Mouse (Mus musculus): Measurements from ENCODE around the gene Hmgn1.
"Not testable (repeated sequence)": the region's sequence is repeated elsewhere in the genome, so short reads cannot be mapped to it uniquely, and the experiment has no call there.

Gene Hmgn1

DNA sequence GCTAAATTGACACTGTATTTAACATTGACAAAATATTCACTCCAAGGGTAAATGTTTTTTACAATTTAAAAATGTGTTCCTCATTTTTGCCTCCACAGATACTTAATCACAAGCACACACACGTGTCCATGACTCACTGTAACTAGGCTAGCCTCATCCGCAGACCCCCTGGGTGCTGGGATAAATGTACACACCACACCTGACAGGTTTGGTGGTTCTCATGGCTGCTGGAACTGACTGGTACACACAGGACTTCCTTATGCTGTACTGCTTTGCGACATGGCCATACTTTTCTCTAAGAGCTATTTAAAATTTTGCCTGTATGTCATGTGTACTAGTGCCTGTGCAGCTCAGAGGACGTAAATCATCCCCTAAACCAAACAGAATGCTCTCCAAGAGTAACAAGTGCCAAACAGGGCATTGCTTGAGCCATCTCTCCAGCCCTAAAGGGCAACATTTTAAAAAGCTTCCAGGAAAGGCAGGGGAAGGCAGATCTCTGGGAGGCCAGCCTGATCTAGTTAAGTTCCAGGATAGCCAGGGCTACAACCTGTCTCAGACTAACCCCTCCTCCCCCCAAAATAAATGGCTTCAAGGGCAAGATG is 7.4 kb downstream of the Hmgn1 start:
- DNase-seq = no peak

DNA sequence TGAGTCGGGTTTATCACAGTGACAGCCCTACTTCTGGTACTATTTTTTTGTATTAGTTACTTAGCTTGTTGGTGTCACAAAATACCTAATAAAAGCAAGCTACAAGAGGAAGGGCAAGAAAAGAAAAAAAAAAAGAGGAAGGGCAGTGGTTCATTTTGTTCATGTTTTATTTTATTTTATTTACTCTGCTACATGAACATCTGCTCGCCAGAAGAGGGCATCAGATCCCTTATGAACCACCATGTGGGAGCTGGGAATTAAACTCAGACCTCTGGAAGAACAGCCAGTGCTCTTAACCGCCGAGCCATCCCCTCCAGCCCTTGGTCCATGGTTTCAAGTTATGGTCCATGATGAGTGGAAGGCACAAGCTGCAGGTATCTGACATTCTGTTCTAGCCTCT is 12.8 kb downstream of the Hmgn1 start:
- no peak for DNase-seq

DNA sequence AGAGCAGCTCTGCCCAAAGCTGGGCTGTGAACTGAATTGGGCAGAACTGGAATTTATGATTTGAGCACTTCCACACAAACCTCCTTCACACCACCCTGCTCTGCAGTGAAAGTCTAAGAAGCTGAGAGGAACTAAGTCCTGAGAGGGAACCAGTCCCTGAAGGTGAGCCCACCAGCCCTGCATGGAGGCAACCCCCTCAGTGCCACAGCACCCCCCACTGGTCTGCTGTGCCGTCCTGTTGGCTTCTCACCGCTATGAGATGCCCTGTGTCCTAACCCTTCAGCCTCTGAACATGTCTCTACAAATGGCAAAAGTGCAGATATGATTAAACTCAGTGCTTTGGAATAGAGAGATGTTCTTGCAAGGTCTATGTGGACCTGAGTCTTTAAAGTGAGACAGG is 14.8 kb downstream of the Hmgn1 start:
- no peak for DNase-seq

DNA sequence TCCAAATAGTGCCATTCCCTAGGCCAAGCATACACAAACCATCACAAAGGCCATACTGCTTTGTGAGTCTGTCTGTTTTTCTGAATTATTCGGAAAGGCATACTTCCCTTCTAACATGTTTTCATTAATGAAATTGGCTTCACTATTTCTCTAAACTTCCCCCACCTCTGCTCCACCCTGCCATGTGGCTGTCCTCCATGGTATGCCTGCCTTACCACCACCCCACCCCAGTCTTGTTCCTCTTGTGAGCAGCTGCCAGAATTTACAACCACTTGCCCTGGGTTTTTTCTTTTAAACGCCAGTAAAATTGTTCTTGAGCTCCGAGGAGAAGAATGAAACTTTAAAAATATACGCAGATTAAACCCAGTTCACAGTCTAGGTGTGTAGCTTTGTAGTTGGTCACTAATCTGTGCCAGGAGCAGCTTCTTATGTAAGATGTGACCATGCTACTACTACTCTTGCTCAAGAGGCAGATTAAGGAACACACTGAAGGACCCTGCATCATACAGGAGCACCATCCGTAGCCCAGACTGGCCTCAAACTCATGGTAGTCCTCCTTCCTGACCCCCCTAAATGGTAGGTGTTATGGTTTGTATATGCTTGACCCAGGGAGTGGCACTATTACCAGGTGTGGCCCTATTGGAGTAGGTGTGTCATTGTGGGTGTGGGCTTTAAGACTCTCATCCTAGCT is 16.7 kb downstream of the Hmgn1 start:
- no peak for DNase-seq

DNA sequence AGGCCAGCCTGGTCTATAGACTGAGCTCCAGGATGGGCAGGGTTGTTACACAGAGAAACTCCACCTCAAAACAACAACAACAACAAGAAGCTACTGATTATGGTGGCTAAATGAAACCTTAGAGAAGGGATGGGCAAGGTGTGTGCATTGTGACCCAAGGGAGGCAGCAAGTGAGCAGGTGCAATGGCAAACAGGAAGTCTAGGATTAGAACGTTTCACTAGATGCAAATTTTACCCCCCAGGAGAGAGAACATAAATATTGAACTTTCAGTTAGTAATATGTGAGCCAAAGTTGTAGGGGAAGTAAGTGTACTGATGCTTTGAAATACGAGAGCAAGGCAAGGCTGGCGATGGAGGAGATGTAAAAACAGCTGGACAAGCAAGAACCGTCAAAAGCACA is 17.9 kb downstream of the Hmgn1 start:
- DNase-seq = no peak

DNA sequence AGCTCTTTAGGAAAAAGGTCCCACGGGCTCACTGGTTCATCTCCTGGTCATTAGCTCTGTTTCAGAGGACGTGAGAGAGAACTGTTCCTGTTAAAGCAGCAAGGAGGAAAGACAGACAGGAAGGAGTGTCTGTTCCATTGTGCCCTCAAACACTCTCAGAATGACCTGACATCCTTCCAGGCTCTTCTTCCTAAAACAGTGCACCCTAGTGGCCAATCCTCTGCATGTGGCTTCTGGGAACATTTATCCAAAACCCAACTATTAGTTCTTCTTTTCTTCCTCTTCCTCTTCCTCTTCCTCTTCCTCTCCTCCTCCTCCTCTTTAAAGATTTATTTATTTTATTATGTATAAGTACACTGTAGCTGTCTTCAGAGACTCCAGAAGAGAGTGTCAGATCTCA is 24.5 kb downstream of the Hmgn1 start:
- DNase-seq = no peak

DNA sequence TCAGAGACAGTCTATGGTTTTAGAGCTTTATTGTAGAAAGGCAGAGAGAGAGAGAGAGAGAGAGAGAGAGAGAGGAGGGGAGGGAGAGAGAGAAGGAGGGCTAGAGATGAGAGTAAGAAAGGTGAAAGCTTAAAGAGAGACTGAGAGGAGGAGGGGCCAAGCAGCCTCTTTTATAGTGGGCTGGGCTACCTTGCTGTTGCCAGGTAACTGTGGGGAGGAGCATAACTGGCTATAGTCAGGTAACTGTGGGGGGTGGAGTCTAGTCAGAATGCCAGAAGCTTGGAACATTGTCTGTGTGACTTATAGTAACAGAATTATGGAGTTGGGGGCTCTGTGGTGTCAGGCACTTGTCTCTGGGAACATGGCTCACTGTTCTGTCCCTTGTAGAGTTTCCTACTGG is 29.7 kb downstream of the Hmgn1 start:
- DNase-seq = not testable (repeated sequence)

DNA sequence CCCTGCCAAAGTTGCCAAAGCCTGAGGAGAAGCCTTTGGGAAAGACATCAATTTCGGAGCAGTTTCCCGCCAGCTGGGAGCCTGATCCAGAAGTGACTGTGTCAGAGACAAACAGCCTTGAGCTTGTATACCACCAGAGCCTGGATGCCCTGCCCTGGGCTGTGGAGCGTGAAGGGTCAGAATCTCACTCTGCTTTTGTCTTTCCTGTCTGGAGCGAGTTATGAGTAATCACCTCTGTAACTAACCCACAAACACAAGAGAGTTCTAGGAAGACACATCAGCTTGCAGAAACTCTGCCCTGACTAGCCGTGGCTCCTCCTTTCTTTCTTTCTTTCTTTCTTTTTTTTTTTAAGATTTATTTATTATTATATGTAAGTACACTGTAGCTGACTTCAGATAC is 31.6 kb downstream of the Hmgn1 start:
- DNase-seq = no peak

DNA sequence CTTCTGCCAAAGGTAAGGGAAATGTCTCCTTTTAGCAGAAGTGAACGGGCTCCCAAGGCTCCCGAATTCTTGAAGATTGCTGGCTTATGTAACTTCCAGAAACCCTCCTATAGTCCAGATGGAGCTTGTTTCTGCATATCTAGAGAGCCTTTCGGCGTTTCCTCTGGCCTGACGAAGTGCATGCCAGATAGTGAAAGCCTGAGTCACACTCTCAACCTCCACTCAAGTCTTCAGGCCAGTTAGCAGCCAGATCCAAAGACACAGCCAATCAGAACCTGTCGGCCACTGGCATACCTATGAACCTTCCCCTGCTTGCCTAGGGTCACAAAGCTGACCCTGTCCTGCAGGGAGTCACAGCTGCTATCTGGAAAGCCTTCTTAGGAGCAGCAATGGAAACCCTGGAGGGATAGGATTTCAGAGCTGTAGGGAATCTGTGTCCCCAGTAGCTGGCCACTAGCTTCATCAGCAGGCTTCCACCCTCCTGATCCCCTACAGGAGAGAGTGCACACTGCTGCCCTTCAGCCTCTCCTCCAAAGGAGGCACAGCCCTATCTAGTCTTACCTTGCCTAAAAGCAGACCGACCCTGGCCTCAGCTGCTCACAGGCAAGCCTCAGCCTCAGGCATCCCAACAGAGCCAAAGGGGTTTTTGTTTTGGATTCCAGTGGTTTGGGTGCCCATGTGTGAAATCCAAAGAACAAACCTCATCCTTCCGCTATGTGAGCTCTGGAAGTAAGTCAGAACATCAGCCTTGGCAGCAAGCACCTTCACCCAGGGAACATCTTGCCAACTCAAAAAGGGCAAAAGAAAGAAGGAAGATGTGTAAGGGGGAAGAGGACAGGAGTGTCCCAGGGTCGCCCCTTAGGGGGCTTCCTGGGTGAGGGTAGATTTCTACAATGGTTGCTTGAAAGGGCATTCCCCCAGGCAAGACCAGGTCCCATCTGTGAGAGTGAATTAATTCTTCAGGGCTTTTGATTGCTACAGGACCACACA is 35.7 kb downstream of the Hmgn1 start:
- DNase-seq = no peak

DNA sequence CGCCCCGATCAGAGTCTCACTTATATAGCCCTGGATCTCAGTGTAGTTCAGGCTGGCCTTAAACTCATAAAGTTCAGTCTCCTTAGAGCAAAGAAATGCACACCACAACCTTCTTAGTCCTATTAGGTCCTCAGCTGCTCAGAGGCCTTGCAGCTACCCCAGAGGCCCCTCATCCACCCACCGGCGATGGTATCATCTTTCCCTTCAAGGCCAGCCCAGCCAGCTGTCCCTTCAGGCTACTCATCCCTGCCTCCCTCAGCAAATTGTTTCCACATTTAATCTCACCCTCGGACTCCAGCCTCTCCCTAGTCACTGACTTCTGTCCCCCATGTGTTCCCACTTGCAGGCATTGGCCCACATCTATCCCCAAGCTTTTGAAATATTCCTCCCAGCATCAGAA is 39.4 kb downstream of the Hmgn1 start:
- DNase-seq = no peak

DNA sequence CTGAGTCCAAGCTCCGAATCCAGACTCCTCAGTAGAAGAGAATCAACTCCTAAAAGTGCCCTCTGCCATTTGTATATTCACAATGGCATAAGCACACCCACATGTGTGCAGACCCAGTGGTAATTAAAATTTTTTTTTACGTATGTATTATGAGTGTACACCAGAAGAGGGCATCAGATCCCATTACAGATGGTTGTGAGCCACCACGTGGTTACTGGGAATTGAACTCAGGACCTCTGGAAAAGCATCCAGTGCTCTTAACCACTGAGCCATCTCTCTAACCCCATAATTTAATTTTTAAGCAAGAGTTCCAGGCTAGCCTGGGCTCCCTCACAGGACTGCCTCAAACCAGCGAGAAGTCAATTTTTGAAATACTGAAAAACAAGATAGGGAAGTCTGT is 40.1 kb downstream of the Hmgn1 start:
- no peak for DNase-seq

DNA sequence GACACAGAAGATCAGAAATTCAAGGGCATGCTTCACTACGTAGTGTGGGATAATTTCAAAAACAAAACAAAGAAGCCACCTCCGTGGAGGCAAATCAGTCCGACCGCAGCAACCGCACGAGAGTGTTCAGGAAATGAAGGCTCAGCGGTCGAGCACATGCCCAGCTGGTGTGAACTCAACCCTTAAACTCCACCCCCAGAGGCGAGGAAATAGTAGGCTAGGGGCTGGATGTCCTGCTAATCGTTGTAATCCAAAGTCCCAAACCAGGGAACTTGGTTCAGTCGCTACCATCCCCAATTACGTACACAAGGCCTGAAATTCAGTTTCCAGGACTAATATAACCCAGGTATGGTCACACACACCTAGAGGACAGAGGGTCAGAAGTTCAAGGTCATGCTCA is 40.5 kb downstream of the Hmgn1 start:
- DNase-seq = no peak

DNA sequence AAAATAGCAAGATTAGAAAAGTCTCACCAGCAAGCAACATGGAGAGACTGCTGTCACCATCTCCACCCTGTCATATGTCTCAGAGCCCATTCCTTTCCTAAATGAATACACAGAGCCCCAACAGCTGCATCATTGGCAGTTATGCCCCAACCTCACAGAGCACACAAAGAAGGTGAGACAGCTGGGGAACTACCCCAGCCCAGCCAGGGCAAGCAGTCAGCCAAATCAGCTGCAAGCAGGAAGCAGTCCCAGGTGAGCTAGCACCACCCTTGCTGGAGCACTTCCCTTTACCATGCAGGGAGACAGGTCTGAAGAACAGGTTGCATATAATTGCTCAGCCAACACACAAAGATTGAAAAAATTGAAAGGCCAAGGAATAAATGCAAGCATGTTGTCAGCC is 41.9 kb downstream of the Hmgn1 start:
- no peak for DNase-seq

DNA sequence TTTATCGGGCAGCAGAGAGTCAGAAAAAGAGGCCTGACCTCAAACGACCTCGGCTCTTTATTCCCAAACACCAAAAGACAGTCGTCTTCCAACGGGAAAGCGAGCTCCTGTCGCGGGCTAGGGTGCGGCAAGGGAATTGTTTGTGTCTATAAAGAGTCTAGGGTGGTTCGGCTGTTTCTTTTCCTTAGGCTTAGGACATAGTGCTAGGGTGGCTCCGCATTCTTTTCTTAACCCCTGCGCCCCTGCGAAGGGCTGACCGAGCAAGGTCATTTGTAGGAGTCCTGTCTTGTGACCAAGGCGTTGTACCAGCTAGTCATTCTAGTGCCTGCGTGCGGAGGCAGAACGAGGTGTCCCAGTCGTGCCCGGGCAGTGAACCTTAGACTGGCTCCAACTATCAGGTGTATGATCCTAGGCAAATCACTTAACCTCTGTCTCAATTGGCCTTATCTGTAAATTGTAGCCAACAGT is 44.3 kb downstream of the Hmgn1 start:
- no peak for DNase-seq

DNA sequence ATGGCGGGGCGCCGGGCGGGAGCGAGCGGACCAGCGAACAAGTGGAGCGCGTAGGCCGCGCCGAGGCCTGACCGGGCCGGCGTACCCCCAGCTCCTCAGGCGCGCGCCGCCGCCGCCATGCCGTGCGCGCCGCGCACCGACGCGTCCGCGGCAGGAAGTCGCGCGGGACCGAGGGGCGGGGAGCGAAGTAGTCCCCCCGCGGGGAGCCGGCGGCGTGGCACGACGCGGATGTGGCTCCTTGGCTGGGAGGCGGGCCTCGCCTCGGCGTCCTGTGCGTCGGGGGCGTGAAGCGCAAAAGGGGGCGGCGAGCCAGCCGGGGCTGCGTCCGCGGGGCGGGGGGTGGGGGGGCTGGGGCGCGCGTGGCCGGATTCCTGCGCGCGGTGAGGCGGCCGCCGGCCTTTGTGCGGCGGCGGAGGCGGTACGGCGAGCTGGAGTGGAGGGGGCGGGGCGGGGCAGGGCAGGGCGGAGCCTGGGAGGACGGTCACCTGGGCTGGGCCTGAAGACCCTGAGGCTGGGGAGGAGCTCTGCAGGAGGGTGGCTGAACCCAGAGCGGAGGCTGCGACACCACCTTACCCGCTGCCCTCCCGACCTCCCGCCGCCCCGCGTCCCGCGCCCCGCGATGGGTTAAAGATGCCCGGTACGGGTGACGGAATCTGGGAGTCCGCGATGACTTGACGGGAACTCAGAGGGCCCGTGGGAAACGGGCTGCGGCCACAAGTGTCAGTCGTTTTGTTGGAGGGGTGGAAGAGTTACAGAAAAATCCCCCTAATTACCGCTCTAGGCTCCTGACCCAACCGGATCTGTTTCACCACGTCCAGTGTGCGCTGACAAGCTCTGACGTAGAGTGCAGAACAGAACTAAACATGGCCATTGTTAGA is 45.0 kb downstream of the Hmgn1 start, which contains the start of gene Brwd1:
Brwd1 (minus strand) TSS at position 226 of the 878 bp plus-strand sequence.
- DNase-seq = peak; percentile 91

DNA sequence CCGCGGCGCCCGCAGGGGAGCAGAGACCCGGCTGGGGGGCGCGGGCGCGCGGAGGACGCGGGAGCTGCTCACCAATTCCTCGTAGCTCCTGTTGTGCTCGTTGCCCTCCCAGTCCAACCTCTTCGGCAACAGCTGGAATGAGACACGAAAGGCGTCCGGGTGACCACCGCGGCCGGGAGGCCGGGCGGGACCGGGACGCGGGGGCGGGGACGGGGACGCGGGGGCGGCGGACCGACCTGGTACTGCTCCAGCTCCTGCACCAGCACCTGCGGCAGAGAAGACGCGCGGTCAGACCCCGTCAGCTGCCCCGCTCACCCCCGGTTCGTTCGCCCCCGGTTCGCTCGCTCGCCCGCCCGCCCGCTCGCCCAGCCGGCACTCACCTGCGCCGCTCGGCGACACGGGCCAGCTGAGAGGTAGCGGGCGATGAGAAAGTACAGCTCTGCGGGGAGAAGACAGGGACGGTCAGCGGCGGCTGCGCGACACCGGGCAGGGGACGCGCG is 45.7 kb downstream of the Hmgn1 start:
- DNase-seq = peak; percentile 71

DNA sequence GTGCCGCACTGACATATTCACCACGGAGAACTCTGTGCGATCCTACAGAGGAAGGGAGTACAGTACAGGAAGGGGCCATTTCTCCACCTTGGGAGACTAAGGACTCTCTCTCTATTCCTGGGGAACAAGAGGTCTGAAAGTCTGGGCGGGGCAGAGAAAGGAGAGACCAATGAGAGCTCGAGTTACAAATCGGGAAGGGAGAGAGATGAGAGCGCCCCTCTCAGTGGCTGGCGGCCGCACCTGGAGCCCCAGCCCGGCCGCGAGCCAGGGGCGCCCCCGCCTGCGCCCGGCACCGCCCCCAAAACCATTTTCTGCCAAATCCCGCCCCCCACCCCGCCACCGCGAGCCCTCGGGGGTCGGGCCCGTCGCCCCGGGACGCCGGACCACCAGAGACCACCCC is 46.2 kb downstream of the Hmgn1 start:
- DNase-seq = peak; percentile 94

DNA sequence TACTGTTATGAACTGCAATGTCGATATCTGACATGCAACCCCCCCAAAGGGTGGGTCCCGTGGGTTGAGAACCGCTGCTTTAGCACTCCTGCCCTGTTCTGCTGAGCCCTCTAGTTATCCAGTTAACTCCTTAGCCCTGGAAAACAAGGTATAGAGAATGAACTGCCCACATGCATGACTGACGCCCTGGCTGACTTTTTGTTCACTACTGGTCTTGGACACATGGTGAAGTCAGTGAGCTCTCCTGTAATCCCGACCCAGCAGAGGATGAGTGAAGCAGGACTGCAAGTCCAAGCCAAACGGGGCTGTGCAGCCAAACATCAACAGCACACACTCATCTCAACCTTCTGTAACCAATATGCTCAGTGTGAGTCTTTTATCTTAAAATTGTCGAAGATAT is 47.0 kb downstream of the Hmgn1 start:
- no peak for DNase-seq
